8 mouse cellular contexts compared by ENCODE assay signal in the genomic region with DNA sequence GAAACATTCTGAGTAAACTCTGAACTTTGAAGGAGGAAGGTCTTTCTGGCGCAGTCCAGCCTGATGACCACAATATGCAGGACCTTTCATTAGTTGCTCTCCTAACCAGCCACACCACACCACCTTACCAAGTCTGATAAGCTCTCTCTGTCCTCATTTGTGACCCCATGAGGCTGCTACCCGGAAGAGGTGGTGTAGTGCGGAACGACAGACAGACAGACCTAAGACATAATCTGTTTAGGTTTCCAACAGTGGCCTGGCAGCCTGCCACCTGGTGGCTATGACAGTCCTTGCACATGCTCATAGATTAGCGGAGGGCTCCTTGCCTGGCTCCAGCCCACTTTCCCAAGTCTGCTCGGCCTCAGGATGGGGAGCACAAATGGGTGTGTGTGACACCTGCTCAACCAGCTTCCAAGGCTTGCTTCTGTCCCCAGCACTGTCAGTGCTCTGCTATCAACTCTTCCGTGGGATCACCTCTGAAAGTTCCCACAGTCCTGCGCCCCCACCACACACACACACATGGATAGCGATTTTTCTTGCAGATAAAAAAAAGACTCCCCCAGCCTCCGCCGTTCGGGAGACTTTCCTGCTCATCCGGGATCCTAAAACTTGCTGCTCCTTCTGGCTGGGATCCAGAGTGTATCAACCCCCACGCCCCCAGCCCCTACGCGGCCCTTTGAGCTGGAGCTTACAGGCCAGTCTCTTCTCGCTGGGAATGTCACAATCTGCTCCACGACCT. TPM values are rescaled to one million over a fixed set of nuclear protein-coding genes. Genes with fewer than 3 reads are reported as not detected.
DNase-seq lines count a peak whose midpoint lies in the region; ATAC-seq and TF ChIP-seq lines count a peak whose summit lies in the region.

No protein-coding gene starts in this region.

- 0 out of 2 replicates have a peak overlapping the region, but pooled peaks have one; percentile 18 for H3K9ac ChIP-seq in kidney, embryonic 15.5 days
- no peak overlapping the region for H3K9ac ChIP-seq in liver, postnatal 0 days (replicated peaks)

- TF ChIP-seq EP300 in liver, postnatal 0 days (IDR thresholded peaks at IDR 0.05; ENCODE audit: low read depth), result no peak

- peak; percentile 63 for DNase-seq in 3T3-L1 (ENCODE audit: low read depth, low spot score)
- DNase-seq in cerebellum, postnatal 4 days (ENCODE audit: low spot score in 2 of 2), result peak; percentile 64 to 77
- peak; percentile 77 for DNase-seq in liver, postnatal 0 days
- DNase-seq in urinary bladder, postnatal 14 days (ENCODE audit: low spot score), result peak; percentile 84

- H3K27me3 ChIP-seq in E14TG2a.4 (ENCODE audit: insufficient read depth, low read length), result peaks cover 92% of the 10 kb centered on the region
- peaks cover 78% of the 10 kb centered on the region for H3K27me3 ChIP-seq in kidney, embryonic 15.5 days
- peaks cover 55% of the 10 kb centered on the region for H3K27me3 ChIP-seq in liver, postnatal 0 days (ENCODE audit: insufficient read depth, low read length)

- H3K4me1 ChIP-seq in E14TG2a.4 (replicated peaks; ENCODE audit: low read depth, low read length), result peaks cover 67% of the 10 kb centered on the region
- peaks cover 54% of the 10 kb centered on the region for H3K4me1 ChIP-seq in kidney, embryonic 15.5 days
- peaks cover 29% of the 10 kb centered on the region for H3K4me1 ChIP-seq in liver, postnatal 0 days (ENCODE audit: insufficient read depth)

- H3K4me2 ChIP-seq in kidney, embryonic 15.5 days, result peak overlapping the region; percentile 64
- peak overlapping the region; percentile 33; the same call in 1 of the 2 replicates for H3K4me2 ChIP-seq in liver, postnatal 0 days (ENCODE audit: low read depth, low read length)

- H3K27ac ChIP-seq in kidney, embryonic 15.5 days, result no peak overlapping the region
- no peak overlapping the region for H3K27ac ChIP-seq in liver, postnatal 0 days (ENCODE audit: low read depth)

- ATAC-seq in granulocyte monocyte progenitor cell, adult 5-6 weeks (replicated peaks; ENCODE audit: poor library complexity, severe bottlenecking), result peak; percentile 57
- no peak; the same call in 1 of the 2 replicates for ATAC-seq in kidney, embryonic 15.5 days (replicated peaks; ENCODE audit: low FRiP score)
- ATAC-seq in liver, postnatal 0 days, result peak; percentile 38; the same call in 1 of the 2 replicates
- peak; percentile 73 for ATAC-seq in neutrophil, adult 5-6 weeks (ENCODE audit: extremely low read depth, insufficient number of reproducible peaks, low FRiP score, poor library complexity, severe bottlenecking)

- 19% methylated on average over 18 of the region's 18 CpGs for WGBS in kidney, embryonic 15.5 days
- WGBS in liver, postnatal 0 days (ENCODE audit: insufficient replicate concordance), result 21% methylated on average over 18 of the region's 18 CpGs

- peak overlapping the region; percentile 70 for H3K4me3 ChIP-seq in E14TG2a.4 (replicated peaks; ENCODE audit: low read length)
- H3K4me3 ChIP-seq in kidney, embryonic 15.5 days (replicated peaks), result peak overlapping the region; percentile 31
- no peak overlapping the region for H3K4me3 ChIP-seq in liver, postnatal 0 days (ENCODE audit: low read depth, low read length)

- H3K36me3 ChIP-seq in E14TG2a.4 (ENCODE audit: insufficient read depth, low read length), result no peaks in the 10 kb centered on the region
- no peaks in the 10 kb centered on the region for H3K36me3 ChIP-seq in kidney, embryonic 15.5 days
- no peaks in the 10 kb centered on the region for H3K36me3 ChIP-seq in liver, postnatal 0 days (replicated peaks; ENCODE audit: insufficient read depth, low read length)

- TF ChIP-seq CTCF in E14TG2a.4 (conservative IDR thresholded peaks at IDR 0.05; ENCODE audit: low read length), result peak; percentile 86
- peak; percentile 88 for TF ChIP-seq CTCF in liver, postnatal 0 days (IDR thresholded peaks at IDR 0.05; ENCODE audit: low read depth)

- H3K9me3 ChIP-seq in E14TG2a.4 (ENCODE audit: low read length), result no peaks in the 10 kb centered on the region
- H3K9me3 ChIP-seq in kidney, embryonic 15.5 days (replicated peaks), result no peaks in the 10 kb centered on the region
- H3K9me3 ChIP-seq in liver, postnatal 0 days (ENCODE audit: low read length), result no peaks in the 10 kb centered on the region

RNA-seq across cellular contexts. Expression of gene Gpr132, which starts 5.6 kb away (rescaled TPM):
- total RNA-seq in granulocyte monocyte progenitor cell, adult 5-6 weeks (2014; fragmentation: Nextera tagmentation), result 10.4 and 20.5 TPM in 2 replicates
- total RNA-seq in granulocyte monocyte progenitor cell, adult 5-6 weeks (2017), result 5.8 and 6.2 TPM in 2 replicates
- 0.12 and 0.14 TPM in 2 replicates for polyA plus RNA-seq in kidney, embryonic 15.5 days (2015; fragmentation: Nextera tagmentation; extraction: Ambion mirVana)
- 0.26 and 0.34 TPM in 2 replicates for polyA plus RNA-seq in liver, postnatal 0 days (2015; fragmentation: Nextera tagmentation; extraction: Ambion mirVana)
- 40.9 and 41.1 TPM in 2 replicates for total RNA-seq in neutrophil, adult 5-6 weeks (2017)

RNA-seq across cellular contexts. Expression of gene Cdca4, which starts 44.4 kb away (rescaled TPM):
- 65.6 and 66.5 TPM in 2 replicates for total RNA-seq in granulocyte monocyte progenitor cell, adult 5-6 weeks (2014; fragmentation: Nextera tagmentation)
- total RNA-seq in granulocyte monocyte progenitor cell, adult 5-6 weeks (2017), result 61.9 and 64.3 TPM in 2 replicates
- polyA plus RNA-seq in kidney, embryonic 15.5 days (2015; fragmentation: Nextera tagmentation; extraction: Ambion mirVana), result 113 and 122 TPM in 2 replicates
- 29.8 and 30.4 TPM in 2 replicates for polyA plus RNA-seq in liver, postnatal 0 days (2015; fragmentation: Nextera tagmentation; extraction: Ambion mirVana)
- 30.7 and 32.0 TPM in 2 replicates for total RNA-seq in neutrophil, adult 5-6 weeks (2017)

RNA-seq across cellular contexts. Expression of gene Jag2, which starts 56.0 kb away (rescaled TPM):
- total RNA-seq in granulocyte monocyte progenitor cell, adult 5-6 weeks (2014; fragmentation: Nextera tagmentation), result 0.95 and 1.0 TPM in 2 replicates
- 0.22 and 1.4 TPM in 2 replicates for total RNA-seq in granulocyte monocyte progenitor cell, adult 5-6 weeks (2017)
- 3.0 and 3.5 TPM in 2 replicates for polyA plus RNA-seq in kidney, embryonic 15.5 days (2015; fragmentation: Nextera tagmentation; extraction: Ambion mirVana)
- 0.14 and 0.22 TPM in 2 replicates for polyA plus RNA-seq in liver, postnatal 0 days (2015; fragmentation: Nextera tagmentation; extraction: Ambion mirVana)
- total RNA-seq in neutrophil, adult 5-6 weeks (2017), result 0.70 and 0.86 TPM in 2 replicates
